Mouse (Mus musculus) hindbrain, embryonic 10.5 days (tissue): Measurements from ENCODE around the gene Mindy1. TPM values are rescaled to one million over a fixed set of nuclear protein-coding genes. Genes with fewer than 3 reads are reported as not detected.
"Not testable (repeated sequence)": the region's sequence is repeated elsewhere in the genome, so short reads cannot be mapped to it uniquely, and the experiment has no call there.

ENCODE experiments used
- DNase-seq: peaks from one replicate; pipeline ENCODE4 v3.0.0-alpha.2; 2017; ENCODE audit warnings: low spot score
- H3K27ac ChIP-seq: fragments of 300-500 bp; sonication (generic); 2 replicates; pipeline ENCODE4 v1.5.1; 2016; ENCODE audit warnings: mild to moderate bottlenecking, moderate library complexity
- H3K27me3 ChIP-seq: fragments of 300-500 bp; sonication (generic); 2 replicates; pipeline ENCODE4 v1.6.1; 2016; ENCODE audit warnings: mild to moderate bottlenecking; ENCODE audit not compliant: poor library complexity, insufficient read depth, severe bottlenecking
- H3K36me3 ChIP-seq: fragments of 300-500 bp; sonication (generic); 2 replicates; pipeline ENCODE4 v1.6.1; 2016; ENCODE audit warnings: mild to moderate bottlenecking, moderate library complexity
- H3K4me1 ChIP-seq: fragments of 300-500 bp; sonication (generic); replicated peaks from 2 replicates; pipeline ENCODE4 v1.6.1; 2016; ENCODE audit warnings: mild to moderate bottlenecking
- H3K4me3 ChIP-seq: fragments of 300-500 bp; sonication (generic); 2 replicates; pipeline ENCODE4 v1.5.1; 2016; ENCODE audit warnings: mild to moderate bottlenecking, moderate library complexity
- H3K9me3 ChIP-seq: fragments of 300-500 bp; sonication (generic); 2 replicates; pipeline ENCODE4 v1.6.1; 2016; ENCODE audit warnings: mild to moderate bottlenecking, moderate library complexity
- WGBS: fragments of 180-500 bp; shearing (Covaris S2); methylation state at CpG from one replicate; pipeline ENCODE4 v1.1.7; 2016; 5-methylcytosine and 5-hydroxymethylcytosine counted together
- polyA plus RNA-seq: library from polyadenylated mRNA; unstranded; fragments of >200 nt; fragmentation: Nextera tagmentation; extraction: Ambion mirVana; gene quantifications from 2 replicates; pipeline ENCODE4 v1.2.1, GENCODE M21; 2016

Gene Mindy1
- polyA plus RNA-seq, 1 experiment from 2014 or later = 44.1 TPM

DNA sequence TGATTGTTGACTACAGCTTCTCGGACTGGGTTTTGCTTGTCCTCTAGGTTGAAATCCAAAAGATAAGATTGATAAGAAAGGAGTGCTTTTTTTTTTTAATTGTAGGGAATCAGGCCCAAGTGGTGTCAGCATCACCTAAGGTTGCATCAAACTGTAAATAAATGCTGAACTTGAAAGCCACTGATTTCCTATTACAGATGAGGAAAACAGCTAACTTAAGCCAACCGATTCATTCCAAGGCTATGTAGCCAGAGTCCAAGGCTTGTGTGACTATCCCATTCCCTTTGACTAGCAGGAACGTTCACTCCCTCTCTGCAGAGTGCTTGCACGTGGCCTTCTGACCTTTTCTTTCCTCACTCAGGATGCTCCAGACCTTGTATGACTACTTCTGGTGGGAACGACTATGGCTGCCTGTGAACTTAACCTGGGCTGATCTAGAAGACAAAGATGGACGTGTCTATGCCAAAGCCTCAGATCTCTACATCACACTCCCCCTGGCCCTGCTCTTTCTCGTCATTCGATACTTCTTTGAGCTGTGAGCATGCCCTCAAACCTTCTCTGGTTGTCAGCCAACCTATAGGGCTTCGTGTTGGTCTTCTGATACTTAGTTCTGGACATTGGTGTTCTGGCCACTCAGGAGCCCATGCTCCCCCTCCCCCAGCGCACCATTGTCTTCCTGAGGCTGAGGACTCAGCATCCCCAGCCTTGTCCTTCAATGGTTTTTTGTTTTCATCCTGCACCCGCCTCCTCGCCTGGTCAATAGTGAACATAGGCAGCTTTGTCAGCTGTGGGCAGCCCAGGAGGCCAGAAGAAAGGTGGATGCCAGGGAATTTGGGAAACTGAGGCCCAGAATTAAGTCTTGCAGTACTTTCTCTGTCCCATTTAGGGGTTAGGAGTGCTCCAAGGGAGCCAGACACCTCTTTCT lies 38.8 kb downstream of the Mindy1 start:
- Histone ChIP-seq H3K36me3 (peaks cover 59% of the 10 kb centered on the region), H3K27me3 (no peaks in the 10 kb centered on the region), H3K27ac (peak overlapping the region; percentile 51), H3K9me3 (no peaks in the 10 kb centered on the region), H3K4me1 (peaks cover 48% of the 10 kb centered on the region), H3K4me3 (no peak overlapping the region)
- DNase-seq = no peak
- 67% methylated on average over 12 of the region's 12 CpGs for WGBS

DNA sequence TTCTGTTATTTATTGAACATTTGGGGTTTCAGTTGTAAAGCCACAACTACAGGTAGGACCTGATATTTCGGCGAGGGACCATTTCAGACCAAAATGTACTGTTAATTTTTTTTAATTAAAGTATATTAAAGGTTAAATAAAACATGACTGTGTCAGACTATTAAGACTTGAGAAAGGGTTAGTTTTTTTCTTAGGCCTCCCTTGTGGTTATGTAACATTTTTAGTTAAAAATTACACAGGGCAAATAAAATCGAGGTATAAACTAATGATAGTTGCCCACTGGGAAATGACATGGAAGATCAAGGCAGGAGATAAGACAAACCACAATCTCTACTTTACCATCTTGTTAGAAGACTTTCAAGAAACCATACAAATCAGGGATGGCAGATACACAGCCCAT lies 42.3 kb downstream of the Mindy1 start:
- WGBS = 95% methylated on average over 3 of the region's 3 CpGs
- H3K27me3 ChIP-seq = no peaks in the 10 kb centered on the region
- peaks cover 89% of the 10 kb centered on the region for H3K36me3 ChIP-seq
- no peaks in the 10 kb centered on the region for H3K9me3 ChIP-seq
- no peak for DNase-seq
- no peak overlapping the region for H3K4me3 ChIP-seq
- peaks cover 20% of the 10 kb centered on the region for H3K4me1 ChIP-seq
- H3K27ac ChIP-seq = no peak overlapping the region

DNA sequence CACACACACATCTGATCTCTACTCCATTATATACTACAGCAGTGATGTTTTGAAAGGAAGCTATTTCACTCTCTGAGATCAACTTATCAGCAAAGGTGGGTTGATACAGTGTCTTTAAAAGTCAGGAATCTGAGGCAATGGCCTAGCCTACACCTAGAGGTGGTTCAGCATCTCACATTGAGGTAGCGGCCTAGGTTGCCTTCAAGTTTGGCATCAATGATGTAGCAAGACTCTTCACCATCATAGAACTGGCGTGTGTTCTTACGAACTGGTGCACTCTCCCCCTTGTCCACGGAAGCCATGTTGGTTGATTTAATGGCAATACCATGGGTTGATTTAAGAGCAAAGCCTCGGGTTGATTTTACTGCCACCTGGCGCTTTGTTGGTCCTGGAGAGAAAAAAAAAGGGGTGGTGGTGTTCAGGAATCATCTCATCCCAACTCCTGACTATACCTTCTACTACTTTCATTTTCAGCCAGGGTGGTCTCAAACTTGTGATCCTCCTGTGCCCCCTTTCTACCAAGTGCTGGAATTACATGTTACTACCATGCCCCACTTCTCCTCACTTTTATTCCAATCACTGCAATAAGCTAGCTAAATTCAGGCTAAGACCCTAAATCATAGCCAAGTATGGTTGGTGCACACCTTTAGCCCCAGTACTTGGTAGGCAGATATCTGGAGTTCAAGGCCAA lies 43.5 kb downstream of the Mindy1 start:
- H3K27me3 ChIP-seq = no peaks in the 10 kb centered on the region
- WGBS = 92% methylated on average over 6 of the region's 6 CpGs
- DNase-seq = no peak
- H3K36me3 ChIP-seq = peaks cover 100% of the 10 kb centered on the region
- H3K4me3 ChIP-seq = no peak overlapping the region
- no peak overlapping the region for H3K27ac ChIP-seq
- H3K4me1 ChIP-seq = peaks cover 12% of the 10 kb centered on the region
- H3K9me3 ChIP-seq = no peaks in the 10 kb centered on the region

DNA sequence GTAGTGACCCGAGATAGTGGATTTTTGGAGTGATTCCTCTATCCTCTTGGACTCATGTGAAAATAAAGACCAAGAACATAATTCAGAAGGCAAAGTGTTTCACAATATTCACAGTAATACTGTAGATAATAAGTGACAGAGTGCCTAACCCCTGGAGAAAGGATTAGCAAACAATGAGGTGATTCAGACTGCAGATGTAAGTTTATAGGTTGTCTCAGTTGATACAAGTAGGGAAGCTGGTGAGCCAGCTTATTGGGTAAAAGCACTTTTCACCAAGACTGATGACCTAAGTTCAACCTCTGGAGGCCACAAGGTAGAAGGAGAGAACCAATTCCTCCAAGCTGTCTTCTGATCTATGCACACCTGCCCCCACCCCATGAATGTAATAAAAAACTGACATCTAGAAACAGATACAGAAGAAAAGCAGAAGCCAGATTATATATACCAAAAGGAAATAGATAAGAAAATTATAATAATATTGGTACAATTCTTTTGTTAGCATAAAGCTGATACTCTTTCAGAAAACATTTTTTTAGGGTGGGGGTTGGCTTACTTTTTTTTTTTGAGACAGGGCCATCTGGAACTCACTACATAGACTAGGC lies 47.8 kb downstream of the Mindy1 start:
- no peak for DNase-seq
- Histone ChIP-seq H3K36me3 (peaks cover 99% of the 10 kb centered on the region), H3K27me3 (no peaks in the 10 kb centered on the region), H3K27ac (no peak overlapping the region), H3K4me1 (no peaks in the 10 kb centered on the region), H3K4me3 (no peak overlapping the region), H3K9me3 (no peaks in the 10 kb centered on the region)
- WGBS = 92% methylated on average over 1 of the region's 1 CpGs

DNA sequence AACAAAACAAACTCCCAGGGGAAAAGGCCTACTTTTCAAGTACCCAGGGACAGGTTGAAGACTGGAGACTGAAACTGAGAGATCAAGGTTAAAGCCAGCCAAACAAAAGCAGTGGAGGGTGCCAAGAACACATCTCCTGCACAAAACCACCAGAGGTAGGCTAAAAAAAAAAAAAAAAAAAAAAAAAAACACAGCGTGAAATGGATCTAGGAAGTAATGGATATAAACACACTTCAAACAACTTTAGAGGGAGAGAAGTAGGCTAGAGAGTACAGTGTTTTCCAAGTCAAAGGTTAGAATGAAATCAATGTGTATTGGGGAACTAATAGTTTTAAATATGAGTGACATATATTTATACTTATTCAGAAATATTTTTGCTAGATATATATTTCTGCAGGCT lies 50.4 kb downstream of the Mindy1 start:
- Histone ChIP-seq H3K9me3 (no peaks in the 10 kb centered on the region), H3K36me3 (peaks cover 99% of the 10 kb centered on the region), H3K4me3 (no peak overlapping the region), H3K27ac (no peak overlapping the region), H3K4me1 (no peaks in the 10 kb centered on the region), H3K27me3 (no peaks in the 10 kb centered on the region)
- DNase-seq = no peak
- WGBS = 85% methylated on average over 1 of the region's 1 CpGs

DNA sequence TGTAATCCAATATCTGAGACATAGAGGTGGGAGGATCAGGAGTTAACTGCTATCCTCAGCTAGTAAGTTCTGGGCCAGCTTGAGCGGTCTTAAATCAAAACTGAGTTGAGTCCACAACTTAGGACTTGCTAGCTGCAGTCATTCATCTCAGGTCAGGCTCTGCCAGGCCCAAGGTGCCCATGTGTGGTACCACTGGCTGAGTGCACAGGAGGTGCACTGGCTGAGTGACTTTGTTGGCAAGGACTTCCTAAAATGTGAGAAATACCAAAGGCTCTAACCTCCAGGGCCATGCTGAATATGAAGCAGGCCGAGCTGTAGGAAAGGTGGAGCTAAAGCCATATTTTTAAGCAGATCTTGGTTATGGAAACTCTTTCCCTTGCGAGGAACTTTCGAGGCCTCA lies 56.2 kb downstream of the Mindy1 start:
- Histone ChIP-seq H3K27me3 (no peaks in the 10 kb centered on the region), H3K27ac (no peak overlapping the region), H3K9me3 (no peaks in the 10 kb centered on the region), H3K4me1 (no peaks in the 10 kb centered on the region), H3K36me3 (peaks cover 100% of the 10 kb centered on the region), H3K4me3 (no peak overlapping the region)
- no peak for DNase-seq
- WGBS = 96% methylated on average over 4 of the region's 4 CpGs

DNA sequence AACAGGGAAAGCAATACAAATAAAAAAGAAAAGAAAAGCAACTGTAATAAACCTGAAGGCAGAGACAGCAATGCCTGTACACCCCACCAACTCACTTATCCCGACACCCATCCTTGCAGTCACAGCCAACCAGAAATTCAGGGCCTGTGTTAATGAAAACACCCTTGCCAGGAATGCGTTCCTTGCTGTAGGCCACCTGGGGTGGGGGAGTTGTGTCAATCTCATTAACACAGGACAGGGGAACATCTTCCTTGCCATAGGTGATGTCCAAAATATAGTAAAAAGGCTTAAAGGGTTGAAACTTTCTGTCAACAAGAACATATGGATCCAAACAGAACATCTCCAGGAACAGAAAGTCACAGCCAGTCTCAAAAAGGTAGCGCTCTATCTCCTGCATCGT lies 57.1 kb downstream of the Mindy1 start:
- no peak for DNase-seq
- WGBS = 95% methylated on average over 4 of the region's 4 CpGs

DNA sequence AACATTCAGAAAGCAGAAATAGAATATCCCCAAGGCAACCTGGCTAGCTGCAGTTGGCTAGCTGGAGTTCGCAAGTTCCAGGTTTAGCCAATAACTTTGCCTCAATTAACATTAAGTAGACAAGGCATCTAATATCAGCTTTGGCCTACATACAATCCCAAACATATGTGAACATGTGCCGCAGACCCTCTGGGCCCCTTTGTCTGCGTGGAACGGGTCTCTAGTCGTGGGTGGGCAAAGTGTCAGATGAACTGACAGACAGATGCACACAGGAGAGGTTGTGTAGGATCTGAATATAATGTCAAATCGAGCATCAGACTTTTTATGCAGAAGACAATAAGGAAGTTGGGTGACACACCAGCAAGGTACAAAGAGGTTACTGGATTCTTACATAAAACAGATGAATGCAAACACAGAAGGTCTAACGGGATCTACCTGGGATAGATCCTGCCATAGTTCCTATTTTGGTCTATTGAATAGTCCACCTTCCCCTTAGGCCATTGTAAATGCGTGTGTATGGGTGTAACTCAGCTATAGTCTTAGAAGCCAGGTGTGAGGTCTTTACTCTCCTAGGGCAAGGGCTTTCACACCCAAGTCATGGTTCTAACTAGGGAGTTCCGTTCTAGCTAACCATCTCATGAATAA lies 62.3 kb downstream of the Mindy1 start:
- H3K4me1 ChIP-seq, DNase-seq, H3K27me3 ChIP-seq, H3K27ac ChIP-seq, H3K4me3 ChIP-seq, H3K9me3 ChIP-seq: not testable (repeated sequence)
- H3K36me3 ChIP-seq = peaks cover 97% of the 10 kb centered on the region
- 93% methylated on average over 9 of the region's 9 CpGs for WGBS

More for the DNA sequence above, 57.1 kb downstream of the Mindy1 start:
- no peak overlapping the region for H3K27ac ChIP-seq
- no peak overlapping the region for H3K4me3 ChIP-seq
- H3K36me3 ChIP-seq = peaks cover 100% of the 10 kb centered on the region
- no peaks in the 10 kb centered on the region for H3K4me1 ChIP-seq
- no peaks in the 10 kb centered on the region for H3K9me3 ChIP-seq
- no peaks in the 10 kb centered on the region for H3K27me3 ChIP-seq

Other genes with a start within 250 kb of the Mindy1 start
- 330 and 353 TPM in 2 replicates for gene Psmd4, start 238.7 kb upstream of the Mindy1 start, polyA plus RNA-seq
- gene Pip5k1a, start 174.4 kb upstream of the Mindy1 start, polyA plus RNA-seq = 19.0 and 20.1 TPM in 2 replicates
- gene Vps72, start 170.3 kb upstream of the Mindy1 start, polyA plus RNA-seq = 274 and 303 TPM in 2 replicates
- gene Tmod4, start 156.9 kb upstream of the Mindy1 start, polyA plus RNA-seq = 0.95 and 1.3 TPM in 2 replicates
- 79.2 and 94.1 TPM in 2 replicates for gene Scnm1, start 147.3 kb upstream of the Mindy1 start, polyA plus RNA-seq
- gene Lysmd1, start 147.3 kb upstream of the Mindy1 start, polyA plus RNA-seq = 13.4 and 17.2 TPM in 2 replicates
- gene Tnfaip8l2, start 139.0 kb upstream of the Mindy1 start, polyA plus RNA-seq = 2.1 and 2.9 TPM in 2 replicates
- gene Sema6c, start 120.9 kb upstream of the Mindy1 start, polyA plus RNA-seq = 9.9 and 24.3 TPM in 2 replicates
- gene Gabpb2, start 63.4 kb upstream of the Mindy1 start, polyA plus RNA-seq = 7.9 and 12.2 TPM in 2 replicates
- gene Cdc42se1, start 52.6 kb upstream of the Mindy1 start, polyA plus RNA-seq = 99.6 and 111 TPM in 2 replicates
- gene Mllt11, start 49.2 kb upstream of the Mindy1 start, polyA plus RNA-seq = 45.8 and 95.9 TPM in 2 replicates
- gene Gm128, start 39.7 kb upstream of the Mindy1 start, polyA plus RNA-seq = 0.17 and 0.22 TPM in 2 replicates
- 0.60 and 0.63 TPM in 2 replicates for gene Bnipl, start 30.2 kb upstream of the Mindy1 start, polyA plus RNA-seq
- 28.2 and 28.6 TPM in 2 replicates for gene Prune1, start 731 bp downstream of the Mindy1 start, polyA plus RNA-seq
- gene Anxa9, start 25.8 kb downstream of the Mindy1 start, polyA plus RNA-seq = 2.0 and 2.1 TPM in 2 replicates
- gene Cers2, start 33.4 kb downstream of the Mindy1 start, polyA plus RNA-seq = 116 and 123 TPM in 2 replicates
- 51.7 and 54.4 TPM in 2 replicates for gene Setdb1, start 75.9 kb downstream of the Mindy1 start, polyA plus RNA-seq
- gene 4930558C23Rik, start 121.5 kb downstream of the Mindy1 start, polyA plus RNA-seq = not detected in 2 replicates
- 30.6 and 33.5 TPM in 2 replicates for gene Arnt, start 153.0 kb downstream of the Mindy1 start, polyA plus RNA-seq
- gene Ctsk, start 217.9 kb downstream of the Mindy1 start, polyA plus RNA-seq = 3.7 and 5.9 TPM in 2 replicates
- 3.9 and 7.6 TPM in 2 replicates for gene Ctss, start 245.4 kb downstream of the Mindy1 start, polyA plus RNA-seq